In genomic region chr9:45941329-45941888, GRCm38 (mm10) we compare ENCODE assay signal across 11 mouse cellular contexts. TPM values are rescaled to one million over a fixed set of nuclear protein-coding genes. Genes with fewer than 3 reads are reported as not detected.
DNase-seq lines count a peak whose midpoint lies in the region; ATAC-seq and TF ChIP-seq lines count a peak whose summit lies in the region.
"Had no signal": no experiment of that assay in that cellular context is flagged by ENCODE, and none has a peak within 500 bp of the region (broad histone marks: within the 10 kb centered on the region; RNA-seq: fewer than 3 reads in every experiment).

No protein-coding gene starts in this region.

- H3K27ac ChIP-seq in cerebellum, adult 2 months (ENCODE audit: insufficient read depth, low read length): no peak overlapping the region
- no peak overlapping the region for H3K27ac ChIP-seq in lung, postnatal 0 days (ENCODE audit: low read length)
- H3K27ac ChIP-seq in liver, embryonic 11.5 days (ENCODE audit: low read depth, low read length): peak overlapping the region; percentile 45; the same call in 1 of the 2 replicates
- H3K27ac ChIP-seq: embryonic facial prominence, embryonic 15.5 days had no signal

- H3K4me1 ChIP-seq in cerebellum, adult 2 months (ENCODE audit: control insufficient read depth, insufficient read depth, low read length): peaks cover 60% of the 10 kb centered on the region
- H3K4me1 ChIP-seq in lung, postnatal 0 days (ENCODE audit: insufficient read depth, low read depth, low read length): peaks cover 5% of the 10 kb centered on the region; the same call in 1 of the 2 replicates
- peaks cover 32% of the 10 kb centered on the region for H3K4me1 ChIP-seq in liver, embryonic 11.5 days (replicated peaks; ENCODE audit: control insufficient read depth, insufficient read depth, low read length)

- H3K4me3 ChIP-seq in cerebellum, adult 2 months (replicated peaks; ENCODE audit: insufficient read depth, low read depth, low read length): no peak overlapping the region
- H3K4me3 ChIP-seq in lung, postnatal 0 days (ENCODE audit: low read depth, low read length): no peak overlapping the region
- H3K4me3 ChIP-seq in liver, embryonic 11.5 days (ENCODE audit: low read depth, low read length): no peak overlapping the region
- H3K4me3 ChIP-seq: embryonic facial prominence, embryonic 15.5 days had no signal

- DNase-seq in cerebellum, adult 2 months: peak in 1 of 2 experiments; percentile 46
- peak; percentile 49 for DNase-seq in lung, postnatal 0 days (ENCODE audit: low spot score)
- no peak for DNase-seq in lung, postnatal 14 days
- peak; percentile 74 for DNase-seq in WW6 (ENCODE audit: low read depth, low spot score)
- DNase-seq in liver, embryonic 11.5 days (ENCODE audit: low spot score): no peak
- DNase-seq in gastrocnemius, adult 8-10 months (ENCODE audit: low spot score in 2 of 2): no peak
- no peak for DNase-seq in urinary bladder, postnatal 36 days (ENCODE audit: low spot score in 2 of 2)
- DNase-seq: adrenal gland, postnatal 25 days had no signal

- peaks cover 56% of the 10 kb centered on the region for H3K36me3 ChIP-seq in lung, postnatal 0 days (ENCODE audit: insufficient read depth, low read length)
- peaks cover 38% of the 10 kb centered on the region for H3K36me3 ChIP-seq in liver, embryonic 11.5 days (ENCODE audit: control insufficient read depth, insufficient read depth, low read length)

- no peaks in the 10 kb centered on the region for H3K9me3 ChIP-seq in lung, postnatal 0 days (ENCODE audit: low read length)
- H3K9me3 ChIP-seq in liver, embryonic 11.5 days (ENCODE audit: control insufficient read depth, low read length): no peaks in the 10 kb centered on the region
- H3K9me3 ChIP-seq: embryonic facial prominence, embryonic 15.5 days had no signal

- H3K9ac ChIP-seq in lung, postnatal 0 days (replicated peaks; ENCODE audit: low read depth): no peak overlapping the region
- no peak overlapping the region for H3K9ac ChIP-seq in liver, embryonic 11.5 days (ENCODE audit: low read depth, low read length)
- H3K9ac ChIP-seq: embryonic facial prominence, embryonic 15.5 days had no signal

- no peak for TF ChIP-seq EP300 in lung, postnatal 0 days (IDR thresholded peaks at IDR 0.05)

- no peak overlapping the region for H3K4me2 ChIP-seq in lung, postnatal 0 days (replicated peaks; ENCODE audit: low read depth, low read length)
- no peak overlapping the region for H3K4me2 ChIP-seq in liver, embryonic 11.5 days
- H3K4me2 ChIP-seq: embryonic facial prominence, embryonic 15.5 days had no signal

- 0 out of 2 replicates have a peak, but pooled peaks have one; percentile 0 for TF ChIP-seq CTCF in cerebellum, adult 2 months (IDR thresholded peaks at IDR 0.05; ENCODE audit: borderline replicate concordance, insufficient read depth, low read depth, low read length)
- TF ChIP-seq CTCF in lung, postnatal 0 days (IDR thresholded peaks at IDR 0.05): peak; percentile 42

- H3K27me3 ChIP-seq in cerebellum, adult 2 months (ENCODE audit: control insufficient read depth, insufficient read depth, low read length): no peaks in the 10 kb centered on the region
- H3K27me3 ChIP-seq in lung, postnatal 0 days (replicated peaks; ENCODE audit: insufficient read depth, low read length): no peaks in the 10 kb centered on the region
- no peaks in the 10 kb centered on the region for H3K27me3 ChIP-seq in liver, embryonic 11.5 days (replicated peaks; ENCODE audit: control insufficient read depth, insufficient read depth, low read length)
- H3K27me3 ChIP-seq: embryonic facial prominence, embryonic 15.5 days had no signal

- 71% methylated on average over 18 of the region's 18 CpGs for WGBS in cerebellum, adult 2 months
- 68% methylated on average over 18 of the region's 18 CpGs for WGBS in lung, postnatal 0 days
- WGBS in liver, embryonic 11.5 days: 70% methylated on average over 18 of the region's 18 CpGs

- no peak for ATAC-seq in cerebellum, adult (ENCODE audit: insufficient number of reproducible peaks, low FRiP score, low TSS enrichment)
- ATAC-seq in lung, postnatal 0 days: peak; percentile 29; the same call in 1 of the 2 replicates
- ATAC-seq in liver, embryonic 11.5 days (replicated peaks; ENCODE audit: low FRiP score): peak; percentile 55

- no peak for TF ChIP-seq POLR2A in cerebellum, adult 2 months (IDR thresholded peaks at IDR 0.05; ENCODE audit: borderline replicate concordance, insufficient read depth, low read length)

RNA-seq across cellular contexts. Expression of gene Tagln, which starts 5.6 kb away (rescaled TPM):
- 13.2 and 13.7 TPM in 2 replicates for polyA plus RNA-seq in cerebellum, adult 2 months (2012; rRNA removed)
- 153 and 184 TPM in 2 replicates for polyA plus RNA-seq in lung, postnatal 0 days (2015; fragmentation: Nextera tagmentation; extraction: Ambion mirVana)
- polyA plus RNA-seq in liver, embryonic 11.5 days (2014; fragmentation: Nextera tagmentation; extraction: Ambion mirVana): 17.9 and 24.1 TPM in 2 replicates
- 10 to 100 TPM; 28.4 to 54.2 (median 31.7) TPM for total RNA-seq in gastrocnemius, adult 8-10 months (2022)
- total RNA-seq: monocyte, adult 5-6 weeks had no signal

RNA-seq across cellular contexts. Expression of gene Sidt2, which starts 13.6 kb away (rescaled TPM):
- polyA plus RNA-seq in cerebellum, adult 2 months (2012; rRNA removed): 130 and 142 TPM in 2 replicates
- 55.4 and 58.7 TPM in 2 replicates for polyA plus RNA-seq in lung, postnatal 0 days (2015; fragmentation: Nextera tagmentation; extraction: Ambion mirVana)
- 34.1 and 36.2 TPM in 2 replicates for polyA plus RNA-seq in liver, embryonic 11.5 days (2014; fragmentation: Nextera tagmentation; extraction: Ambion mirVana)
- 10 to 100 TPM; 64.4 to 70.3 (median 67.4) TPM for total RNA-seq in gastrocnemius, adult 8-10 months (2022)

RNA-seq across cellular contexts. Expression of gene Rnf214, which starts 34.7 kb away (rescaled TPM):
- polyA plus RNA-seq in cerebellum, adult 2 months (2012; rRNA removed): 45.8 and 47.4 TPM in 2 replicates
- 29.5 and 32.3 TPM in 2 replicates for polyA plus RNA-seq in lung, postnatal 0 days (2015; fragmentation: Nextera tagmentation; extraction: Ambion mirVana)
- polyA plus RNA-seq in liver, embryonic 11.5 days (2014; fragmentation: Nextera tagmentation; extraction: Ambion mirVana): 33.7 and 37.3 TPM in 2 replicates
- total RNA-seq in gastrocnemius, adult 8-10 months (2022): 10 to 100 TPM; 23.7 to 28.9 (median 25.5) TPM

RNA-seq across cellular contexts. Expression of gene Pcsk7, which starts 35.1 kb away (rescaled TPM):
- polyA plus RNA-seq in cerebellum, adult 2 months (2012; rRNA removed): 32.6 and 33.3 TPM in 2 replicates
- 21.1 and 22.3 TPM in 2 replicates for polyA plus RNA-seq in lung, postnatal 0 days (2015; fragmentation: Nextera tagmentation; extraction: Ambion mirVana)
- 12.2 and 13.6 TPM in 2 replicates for polyA plus RNA-seq in liver, embryonic 11.5 days (2014; fragmentation: Nextera tagmentation; extraction: Ambion mirVana)
- 10 to 100 TPM in 2 of 4 experiments, 1 to 10 TPM in 2; 7.9 to 14.1 (median 10.7) TPM for total RNA-seq in gastrocnemius, adult 8-10 months (2022)

Comparison
In these comparisons a context has a peak if more than half of its experiments do, and no peak if none do; other contexts are left out.
1. DNase-seq: peak in lung, postnatal 0 days (single experiment) and WW6 (single experiment); none in lung, postnatal 14 days (single experiment), liver, embryonic 11.5 days (single experiment), gastrocnemius, adult 8-10 months (0 of 2) and urinary bladder, postnatal 36 days (0 of 2).